Mouse (Mus musculus): ENCODE results near the gene Ube2v1.

Ube2v1 gene

GRCm38 (mm10) chr2:167562101-167562500 is 69.8 kb downstream of the Ube2v1 start:
- peak; percentile 82 for DNase-seq (ENCODE audit: low read depth)

GRCm38 (mm10) chr2:167559413-167559812 is 72.5 kb downstream of the Ube2v1 start:
- no peak for DNase-seq (ENCODE audit: low read depth)

All from NIH3T3 (cell line).